Mouse (Mus musculus) brain, embryonic 14.5 days (tissue): ENCODE measurements at regions not wholly inside any gene's neighbourhood (a gene's known extent, or its start where the extent isn't known, plus 50 kb on each side); places are given as distances from the start of the nearest gene placed in this dataset.
"Not testable (repeated sequence)": the region's sequence is repeated elsewhere in the genome, so short reads cannot be mapped to it uniquely, and the experiment has no call there.

Experiments used
- DNase-seq: peaks from one replicate; pipeline ENCODE4 v3.0.0-alpha.2; 2011; ENCODE audit warnings: low read depth
- CTCF ChIP-seq: fragments of 200-500 bp; IDR thresholded peaks from 2 replicates; pipeline ENCODE4 v1.5.1; 2012; ENCODE audit warnings: inconsistent platforms, mild to moderate bottlenecking, moderate library complexity, borderline replicate concordance; ENCODE audit not compliant: insufficient read depth, insufficient read length; ENCODE audit errors: extremely low read depth
- POLR2A ChIP-seq: fragments of 200-500 bp; IDR thresholded peaks from 2 replicates; pipeline ENCODE4 v1.6.1; 2012; ENCODE audit warnings: mild to moderate bottlenecking, inconsistent platforms, borderline replicate concordance; ENCODE audit not compliant: poor library complexity, insufficient read depth, insufficient read length, severe bottlenecking; ENCODE audit errors: extremely low read depth

DNA sequence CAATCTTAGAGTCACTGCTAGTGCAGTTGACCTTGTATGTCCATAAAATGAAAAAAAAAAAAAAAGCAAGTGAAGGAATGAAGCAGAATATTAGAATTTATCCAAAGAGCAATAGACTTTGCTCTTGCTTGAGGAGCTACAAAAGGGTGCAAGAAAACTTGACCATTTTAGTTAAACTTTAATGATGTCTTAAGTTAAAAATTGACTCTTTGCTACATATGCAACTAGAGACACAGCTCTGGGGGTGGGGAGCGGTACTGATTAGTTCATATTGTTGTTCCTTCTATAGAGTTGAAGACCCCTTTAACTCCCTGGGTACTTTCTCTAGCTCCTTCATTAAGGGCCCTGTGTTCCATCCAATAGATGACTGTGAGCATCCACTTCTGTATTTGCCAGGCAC lies 915.0 kb upstream of the Gm8797 start:
- TF ChIP-seq POLR2A (no peak), CTCF (no peak)
- DNase-seq = no peak

DNA sequence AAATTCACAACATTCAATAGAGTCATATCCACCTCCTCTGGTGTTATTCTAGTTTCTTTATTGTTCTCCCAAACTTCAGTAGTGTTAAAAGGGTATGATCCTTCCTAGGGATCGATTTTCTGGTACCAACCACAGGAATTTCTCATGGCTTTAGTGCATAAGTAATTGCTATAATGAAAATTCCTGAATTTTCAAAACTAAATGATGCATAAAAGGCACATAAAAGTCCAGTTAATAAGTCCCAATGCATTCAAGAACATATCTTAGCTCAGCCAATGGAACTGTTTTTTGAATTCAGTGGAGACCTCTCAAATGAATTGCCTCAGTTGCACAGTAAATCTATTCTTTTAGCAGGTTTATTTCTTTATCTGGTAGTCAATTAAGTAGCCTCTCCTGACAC lies 913.7 kb upstream of the Gm8797 start:
- TF ChIP-seq CTCF = no peak
- TF ChIP-seq POLR2A = no peak
- DNase-seq = no peak

DNA sequence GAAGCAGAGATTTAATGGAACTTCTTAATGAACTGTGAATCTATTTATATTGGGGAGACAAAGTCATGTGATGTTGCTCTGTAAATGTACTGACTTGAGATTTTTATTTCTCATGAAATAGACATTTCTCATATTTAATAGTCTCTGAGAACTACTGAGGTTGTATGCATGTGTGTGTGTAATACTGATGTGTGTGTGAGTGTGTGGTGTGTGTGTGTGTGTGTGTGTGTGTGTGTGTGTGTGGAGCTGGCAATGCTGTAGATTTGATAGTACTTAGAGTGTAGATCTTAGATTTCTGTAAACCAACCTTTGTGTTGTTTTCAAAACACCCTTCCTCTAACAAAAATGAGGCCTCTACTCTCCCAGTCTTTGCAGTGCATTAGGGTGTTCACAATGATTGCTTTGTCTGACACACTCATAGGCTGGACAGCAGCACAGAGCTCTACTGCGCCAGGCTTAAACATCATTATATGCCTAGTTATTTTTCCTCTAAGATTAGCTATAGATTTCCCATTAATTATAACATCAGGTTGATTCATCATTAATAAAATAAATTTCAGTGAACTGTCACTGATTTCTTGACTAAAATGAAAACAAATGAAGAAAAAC lies 895.5 kb upstream of the Gm8797 start:
- DNase-seq = peak; percentile 52

DNA sequence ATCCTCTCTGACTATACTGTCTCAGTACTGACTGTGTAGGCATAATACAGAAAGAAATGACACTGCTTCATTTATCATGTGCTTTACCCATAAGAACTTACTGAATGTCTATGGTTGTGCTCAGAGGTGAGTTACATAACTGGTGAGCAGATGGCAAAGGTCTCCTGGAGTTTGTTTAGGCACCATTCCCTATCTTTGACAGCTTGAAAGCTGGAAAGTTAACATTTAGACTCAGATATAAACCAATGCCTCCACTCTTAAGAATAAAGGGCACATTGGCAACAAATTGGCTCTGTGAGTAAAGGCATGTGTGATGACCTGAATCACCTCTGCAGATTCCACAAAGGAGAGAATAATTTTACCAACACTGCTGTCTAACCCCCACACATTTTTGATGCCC lies 894.0 kb upstream of the Gm8797 start:
- no peak for TF ChIP-seq CTCF
- TF ChIP-seq POLR2A = no peak
- no peak for DNase-seq

More for the DNA sequence above, 895.5 kb upstream of the Gm8797 start:
- TF ChIP-seq CTCF = no peak

DNA sequence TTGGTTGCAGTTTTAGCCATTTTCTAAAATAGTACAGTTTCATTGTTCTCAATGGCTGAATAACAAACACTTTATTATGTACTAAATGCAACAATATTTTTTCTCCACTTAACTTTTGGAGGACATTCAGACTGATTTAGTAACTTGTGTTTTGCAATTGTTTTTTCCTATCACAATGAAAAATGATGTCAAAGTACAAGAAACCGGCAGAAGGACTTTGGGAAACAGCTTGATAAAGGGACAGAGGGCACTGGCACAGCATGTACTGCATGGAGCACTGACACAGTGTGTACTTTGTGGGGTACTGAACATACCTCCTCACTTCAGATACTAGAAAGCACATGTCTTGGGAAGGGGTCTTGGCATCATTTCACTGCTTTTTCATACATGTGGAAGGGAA lies 884.4 kb upstream of the Gm8797 start:
- DNase-seq = no peak
- TF ChIP-seq CTCF = no peak
- no peak for TF ChIP-seq POLR2A

DNA sequence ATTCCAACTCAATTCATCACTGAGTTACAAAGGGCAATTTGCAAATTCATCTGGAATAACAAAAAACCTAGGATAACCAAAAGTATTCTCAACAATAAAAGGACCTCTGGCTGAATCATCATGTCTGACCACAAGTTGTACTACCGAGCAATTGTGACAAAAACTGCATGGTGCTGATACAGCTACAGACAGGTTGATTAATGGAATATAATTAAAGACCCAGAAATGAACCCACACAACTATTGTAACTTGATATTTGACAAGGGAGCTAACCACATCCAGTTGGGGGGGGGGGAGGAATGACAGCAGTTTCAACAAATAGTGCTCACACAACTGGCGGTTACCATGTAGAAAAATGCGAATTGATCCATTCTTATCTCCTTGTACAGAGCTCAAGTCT lies 864.7 kb upstream of the Gm8797 start:
- no peak for DNase-seq
- TF ChIP-seq POLR2A = no peak
- TF ChIP-seq CTCF = no peak

DNA sequence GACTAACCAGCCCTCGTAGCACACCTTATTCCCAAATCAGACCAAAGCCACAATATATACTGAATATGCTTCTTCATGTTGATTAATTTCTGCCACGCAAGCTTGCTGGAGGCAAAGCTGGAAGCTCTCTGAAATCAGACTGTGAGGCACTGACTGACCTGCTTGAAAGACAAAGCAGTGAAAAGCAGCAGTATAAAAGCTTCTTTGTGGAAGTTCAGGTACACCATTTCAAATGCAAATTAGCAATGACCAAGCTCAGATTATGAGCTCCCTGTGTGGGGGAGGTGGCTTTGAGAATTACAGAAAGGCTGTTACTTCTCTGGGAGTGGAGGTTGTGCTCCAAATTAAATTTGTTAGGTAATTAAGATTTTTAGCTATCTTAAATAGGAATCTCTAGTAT lies 857.5 kb upstream of the Gm8797 start:
- no peak for DNase-seq
- TF ChIP-seq CTCF = no peak
- no peak for TF ChIP-seq POLR2A

DNA sequence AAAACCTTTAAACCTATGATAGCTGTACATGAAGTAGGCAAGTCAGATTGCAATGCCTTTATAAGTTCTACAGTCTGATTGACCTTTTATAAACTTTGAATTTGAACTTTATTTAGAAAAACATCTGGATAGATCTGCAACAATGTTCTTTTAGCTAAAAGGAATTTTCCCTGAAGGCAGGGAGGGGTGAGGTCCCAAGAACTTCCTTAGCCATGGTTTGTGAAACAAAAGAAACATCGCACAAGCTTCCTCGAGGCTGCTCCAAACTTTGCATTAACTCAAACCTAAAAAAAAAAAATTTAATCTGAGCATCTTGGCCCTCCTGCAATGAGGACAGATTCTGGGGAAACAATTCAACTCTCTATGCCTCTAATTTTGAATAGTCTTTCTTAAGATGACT lies 854.8 kb upstream of the Gm8797 start:
- no peak for DNase-seq
- TF ChIP-seq CTCF = no peak
- TF ChIP-seq POLR2A = no peak

DNA sequence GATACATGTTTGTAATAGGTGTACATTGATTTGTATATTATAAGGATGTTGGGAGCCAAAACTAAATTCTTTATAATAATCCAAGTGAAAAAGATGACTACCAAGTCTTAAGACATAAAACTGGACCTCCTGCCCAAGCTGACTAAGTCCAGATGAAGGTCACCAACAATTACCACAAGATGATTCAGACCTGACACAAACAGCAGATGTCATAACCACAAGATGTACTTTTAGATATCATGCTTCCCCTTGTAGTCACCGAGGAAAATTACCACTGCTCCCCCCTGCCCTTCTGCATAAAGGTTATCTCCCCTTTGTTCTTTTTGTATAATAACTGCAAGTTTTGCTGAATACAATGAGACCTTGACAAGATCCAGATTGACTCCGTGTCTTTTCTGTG lies 843.0 kb upstream of the Gm8797 start:
- DNase-seq = not testable (repeated sequence)

DNA sequence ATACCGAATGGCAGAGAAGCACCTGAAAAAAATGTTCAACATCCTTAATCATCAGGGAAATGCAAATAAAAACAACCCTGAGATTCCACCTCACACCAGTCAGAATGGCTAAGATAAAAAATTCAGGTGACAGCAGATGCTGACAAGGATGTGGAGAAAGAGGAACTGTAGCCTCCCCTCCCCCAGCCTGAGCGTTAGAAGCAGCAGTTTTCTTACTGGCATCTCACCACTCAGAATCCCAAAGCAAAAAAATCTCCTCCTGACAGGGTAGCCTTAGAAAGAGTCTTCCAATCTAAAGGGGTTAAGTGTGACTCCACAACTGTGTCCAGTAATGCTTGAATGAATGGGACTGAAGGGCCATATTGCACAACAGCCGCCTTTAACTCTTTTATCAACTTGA lies 819.9 kb upstream of the Gm8797 start:
- DNase-seq = not testable (repeated sequence)

DNA sequence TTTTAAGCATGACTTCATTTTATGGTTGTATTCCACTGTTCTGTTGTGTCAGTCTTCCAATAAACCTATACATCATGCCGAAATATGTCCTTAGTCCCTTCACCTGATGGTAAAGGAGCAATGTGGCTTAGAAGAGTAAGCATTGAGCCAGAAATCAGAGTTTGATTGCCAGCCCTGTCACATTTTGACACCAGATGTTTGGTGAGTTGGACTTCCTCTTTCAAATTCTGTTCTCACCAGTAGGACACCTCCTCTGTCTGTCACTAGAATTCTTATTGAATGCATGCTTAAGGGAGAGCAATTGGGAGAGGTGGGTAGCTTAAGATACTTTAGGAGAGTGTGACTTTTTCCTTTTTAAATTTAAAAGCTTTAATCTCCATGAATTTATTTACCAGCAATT lies 779.1 kb upstream of the Gm8797 start:
- DNase-seq = no peak
- TF ChIP-seq POLR2A (no peak), CTCF (no peak)

DNA sequence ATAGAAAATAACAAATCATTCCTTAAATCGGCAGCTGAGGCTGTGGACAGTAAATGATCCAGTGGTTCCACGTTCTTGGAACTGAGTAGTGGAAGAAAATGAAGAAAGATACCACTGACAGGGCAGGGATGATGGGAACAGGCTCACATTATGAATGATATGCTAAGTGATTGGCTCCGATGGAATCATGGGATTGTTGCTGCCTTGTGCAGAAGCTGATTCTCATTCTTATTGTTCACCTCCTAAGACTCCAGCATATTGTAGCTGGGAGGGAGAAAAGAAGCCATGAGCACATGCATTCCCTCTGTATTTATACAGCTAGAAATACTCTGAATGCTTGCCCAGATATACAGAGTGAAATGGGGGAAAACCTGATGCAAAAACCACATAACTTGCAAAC lies 777.3 kb upstream of the Gm8797 start:
- peak; percentile 70 for DNase-seq
- no peak for TF ChIP-seq POLR2A

DNA sequence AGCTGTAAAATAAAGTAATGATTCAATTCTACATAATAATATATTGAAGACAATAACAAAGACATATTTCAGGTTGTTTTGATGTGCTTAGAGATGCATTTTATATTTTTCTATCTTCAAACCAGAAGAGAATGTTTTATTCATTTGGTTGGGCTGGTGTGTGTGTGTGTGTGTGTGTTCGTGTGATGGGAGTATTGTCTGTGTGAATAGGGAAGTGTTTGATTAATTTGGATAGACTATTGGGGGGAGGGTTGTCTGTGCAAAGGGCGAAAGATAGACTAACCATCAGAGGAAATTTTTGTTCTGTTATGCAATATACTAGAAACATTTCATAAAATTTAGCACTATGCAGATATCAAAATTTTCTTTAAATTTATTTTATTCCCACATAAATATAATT lies 776.8 kb upstream of the Gm8797 start:
- TF ChIP-seq CTCF (no peak), POLR2A (no peak)
- DNase-seq = no peak

DNA sequence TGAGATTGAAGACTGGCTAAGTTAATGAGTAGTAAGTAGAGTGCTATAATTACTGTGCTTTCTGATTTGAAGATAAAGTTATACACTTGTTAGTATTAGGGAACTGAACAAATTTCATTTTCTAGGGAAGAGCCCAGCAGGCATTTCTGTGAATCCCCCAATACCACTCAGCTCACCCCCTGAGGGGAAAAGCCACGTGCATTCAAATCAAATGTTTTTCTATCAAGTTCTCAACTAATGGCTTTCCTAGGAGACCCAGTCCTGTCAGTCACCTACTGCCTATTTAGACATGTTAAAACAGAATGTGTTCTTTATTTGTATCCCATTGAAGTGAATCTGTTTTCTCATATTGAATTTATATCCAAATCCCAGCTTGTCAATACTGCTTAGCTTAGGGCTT lies 775.9 kb upstream of the Gm8797 start:
- TF ChIP-seq CTCF (no peak), POLR2A (no peak)
- DNase-seq = peak; percentile 55

DNA sequence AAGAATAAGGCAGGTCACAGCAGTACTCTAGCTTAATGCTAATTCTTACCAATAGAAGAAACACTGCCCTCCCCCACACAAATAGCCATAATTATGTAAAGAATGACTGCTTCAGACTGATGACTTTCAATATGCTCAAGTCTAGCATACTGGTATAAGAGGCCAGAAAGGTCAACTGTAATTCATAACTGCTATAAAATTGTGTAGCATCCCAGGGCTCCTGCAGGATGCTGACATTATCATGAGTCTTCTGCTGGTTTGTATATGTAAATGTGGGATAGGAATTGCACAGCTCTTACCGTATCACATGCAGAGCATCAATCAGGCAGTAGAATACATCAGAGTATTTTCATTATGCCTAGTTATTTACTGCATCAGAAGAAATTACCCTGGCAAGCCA lies 774.3 kb upstream of the Gm8797 start:
- no peak for TF ChIP-seq POLR2A
- TF ChIP-seq CTCF = no peak
- DNase-seq = peak; percentile 65
